ENCODE assay signal across 11 mouse cellular contexts in genomic region chr8:93570186-93570530, GRCm38 (mm10). TPM values are rescaled to one million over a fixed set of nuclear protein-coding genes. Genes with fewer than 3 reads are reported as not detected.
DNase-seq lines count a peak whose midpoint lies in the region; ATAC-seq lines count a peak whose summit lies in the region.
"Had no signal": no experiment of that assay in that cellular context is flagged by ENCODE, and none has a peak within 500 bp of the region (broad histone marks: within the 10 kb centered on the region; RNA-seq: fewer than 3 reads in every experiment).

No protein-coding gene starts in this region.

- H3K27me3 ChIP-seq in neural tube, embryonic 12.5 days (replicated peaks) = no peaks in the 10 kb centered on the region
- H3K27me3 ChIP-seq in hindbrain, embryonic 16.5 days (replicated peaks; ENCODE audit: control insufficient read depth, insufficient read depth, low read length) = no peaks in the 10 kb centered on the region
- H3K27me3 ChIP-seq: embryonic facial prominence, embryonic 13.5 days had no signal

- H3K9me3 ChIP-seq in neural tube, embryonic 12.5 days = peaks cover 4% of the 10 kb centered on the region; the same call in 1 of the 2 replicates
- no peaks in the 10 kb centered on the region for H3K9me3 ChIP-seq in hindbrain, embryonic 16.5 days (ENCODE audit: control insufficient read depth, low read length)

- H3K9ac ChIP-seq in neural tube, embryonic 12.5 days = no peak overlapping the region
- H3K9ac ChIP-seq in hindbrain, embryonic 16.5 days (ENCODE audit: low read depth, low read length) = no peak overlapping the region
- H3K9ac ChIP-seq: embryonic facial prominence, embryonic 13.5 days had no signal

- ATAC-seq in cerebellum, adult (ENCODE audit: insufficient number of reproducible peaks, low FRiP score, low TSS enrichment) = peak; percentile 3; the same call in 1 of the 2 replicates
- ATAC-seq in neural tube, embryonic 12.5 days (ENCODE audit: low FRiP score, low read depth) = no peak
- peak; percentile 18; the same call in 1 of the 2 replicates for ATAC-seq in hindbrain, embryonic 16.5 days
- ATAC-seq: intestine, embryonic 16.5 days had no signal

- H3K4me2 ChIP-seq in neural tube, embryonic 12.5 days (replicated peaks) = peak overlapping the region; percentile 18; the same call in 1 of the 2 replicates
- peak overlapping the region; percentile 41 for H3K4me2 ChIP-seq in hindbrain, embryonic 16.5 days (ENCODE audit: low read length)
- H3K4me2 ChIP-seq: embryonic facial prominence, embryonic 13.5 days had no signal

- no peaks in the 10 kb centered on the region for H3K36me3 ChIP-seq in neural tube, embryonic 12.5 days
- H3K36me3 ChIP-seq in hindbrain, embryonic 16.5 days (ENCODE audit: control insufficient read depth, insufficient read depth, low read length) = no peaks in the 10 kb centered on the region
- H3K36me3 ChIP-seq: embryonic facial prominence, embryonic 13.5 days had no signal

- H3K4me3 ChIP-seq in neural tube, embryonic 12.5 days = no peak overlapping the region
- H3K4me3 ChIP-seq in hindbrain, embryonic 16.5 days (ENCODE audit: low read length) = no peak overlapping the region
- H3K4me3 ChIP-seq: embryonic facial prominence, embryonic 13.5 days had no signal

- no peak overlapping the region for H3K27ac ChIP-seq in neural tube, embryonic 12.5 days
- peak overlapping the region; percentile 83 for H3K27ac ChIP-seq in hindbrain, embryonic 16.5 days (ENCODE audit: low read depth, low read length)
- H3K27ac ChIP-seq: embryonic facial prominence, embryonic 13.5 days; macrophage had no signal

- peaks cover 31% of the 10 kb centered on the region for H3K4me1 ChIP-seq in neural tube, embryonic 12.5 days
- H3K4me1 ChIP-seq in hindbrain, embryonic 16.5 days (ENCODE audit: control insufficient read depth, insufficient read depth, low read depth, low read length) = peaks cover 40% of the 10 kb centered on the region

- WGBS in neural tube, embryonic 12.5 days = 41% methylated on average over 2 of the region's 2 CpGs
- WGBS in hindbrain, embryonic 16.5 days = 20% methylated on average over 2 of the region's 2 CpGs

- no peak for DNase-seq in cerebellum, postnatal 4 days (ENCODE audit: low spot score in 2 of 2)
- no peak for DNase-seq in neural tube, embryonic 10.5 days (ENCODE audit: extremely low spot score, low spot score)
- peak; percentile 48 for DNase-seq in right cerebral cortex, postnatal 25 days
- DNase-seq in spleen, postnatal 14 days (ENCODE audit: low spot score in 2 of 2) = no peak
- DNase-seq in embryo, embryonic 9.5 days (ENCODE audit: extremely low spot score) = no peak

RNA-seq across cellular contexts. Expression of gene Ces5a, which starts 34.5 kb away (rescaled TPM):
- polyA plus RNA-seq in neural tube, embryonic 12.5 days (2016; fragmentation: Nextera tagmentation; extraction: Ambion mirVana) = not detected in 2 replicates
- polyA plus RNA-seq in hindbrain, embryonic 16.5 days (2015; fragmentation: Nextera tagmentation; extraction: Ambion mirVana) = 0.20 and 0.78 TPM in 2 replicates
- polyA plus RNA-seq: embryonic facial prominence, embryonic 13.5 days; intestine, embryonic 16.5 days; macrophage had no signal
